Mouse (Mus musculus): Measurements from ENCODE around the gene Gbp9. TPM values are rescaled to one million over a fixed set of nuclear protein-coding genes. Genes with fewer than 3 reads are reported as not detected.
"Not testable (repeated sequence)": the region's sequence is repeated elsewhere in the genome, so short reads cannot be mapped to it uniquely, and the experiment has no call there.

Gbp9 gene
- polyA plus RNA-seq, 1 experiment from 2014 or later, result 0.81 TPM

- Histone ChIP-seq H3K27ac (no peak overlapping the region), H3K27me3 (ENCODE audit: low read depth, poor library complexity, severe bottlenecking) (no peaks in the 10 kb centered on the region), H3K9me3 (replicated peaks) (no peaks in the 10 kb centered on the region), H3K4me1 (no peaks in the 10 kb centered on the region), H3K36me3 (no peaks in the 10 kb centered on the region), H3K4me3 (no peak overlapping the region)
- DNase-seq (ENCODE audit: low spot score), result no peak
- 95% methylated on average over 5 of the region's 5 CpGs for whole genome bisulfite sequencing
Measured at GRCm38 (mm10) chr5:105113656-105114055, 25.7 kb downstream of the Gbp9 start.

DNA sequence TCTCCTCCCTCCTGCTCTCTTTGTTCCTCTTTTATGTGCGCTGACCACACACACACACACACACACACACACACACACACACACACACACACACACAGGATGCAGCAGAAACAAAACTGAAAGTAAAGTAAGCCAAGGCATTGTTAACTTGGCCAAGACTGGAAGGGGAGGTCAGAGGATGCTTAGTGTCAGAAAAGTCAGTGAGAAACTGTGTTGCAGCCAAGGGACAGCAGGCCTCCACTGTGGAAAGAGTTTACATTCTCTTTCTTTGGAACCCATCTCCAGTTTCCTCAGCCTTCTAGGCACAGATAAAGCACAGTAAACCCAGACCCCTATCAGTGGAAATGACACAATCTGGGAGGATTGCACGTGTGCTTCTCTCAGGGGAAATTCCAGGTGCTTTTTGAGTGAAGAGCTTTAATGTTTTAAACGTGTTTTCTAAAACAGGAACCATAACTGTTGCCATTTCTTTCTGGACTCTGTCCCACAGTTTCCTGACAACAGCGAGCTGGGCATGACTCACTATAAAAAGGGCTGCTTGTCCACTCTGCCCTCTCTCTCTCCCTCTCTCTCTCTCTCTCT lies 29.0 kb downstream of the Gbp9 start:
- not testable (repeated sequence) for DNase-seq (ENCODE audit: low spot score); H3K9me3 ChIP-seq (replicated peaks); H3K27ac ChIP-seq; H3K4me3 ChIP-seq; H3K27me3 ChIP-seq (ENCODE audit: low read depth, poor library complexity, severe bottlenecking); H3K4me1 ChIP-seq; H3K36me3 ChIP-seq
- WGBS, result 32% methylated on average over 4 of the region's 4 CpGs

GRCm38 (mm10) chr5:105109775-105110174 lies 29.6 kb downstream of the Gbp9 start:
- not testable (repeated sequence) for DNase-seq (ENCODE audit: low spot score); H3K27ac ChIP-seq
- 67% methylated on average over 1 of the region's 1 CpGs for WGBS

GRCm38 (mm10) chr5:105105689-105106088 lies 33.6 kb downstream of the Gbp9 start:
- not testable (repeated sequence) for H3K9me3 ChIP-seq (replicated peaks); DNase-seq (ENCODE audit: low spot score); H3K27me3 ChIP-seq (ENCODE audit: low read depth, poor library complexity, severe bottlenecking); H3K27ac ChIP-seq; H3K4me1 ChIP-seq; H3K4me3 ChIP-seq; H3K36me3 ChIP-seq
- WGBS, result 87% methylated on average over 2 of the region's 2 CpGs

More at GRCm38 (mm10) chr5:105109775-105110174, 29.6 kb downstream of the Gbp9 start:
- not testable (repeated sequence) for H3K9me3 ChIP-seq (replicated peaks); H3K36me3 ChIP-seq; H3K4me1 ChIP-seq; H3K27me3 ChIP-seq (ENCODE audit: low read depth, poor library complexity, severe bottlenecking); H3K4me3 ChIP-seq

DNA sequence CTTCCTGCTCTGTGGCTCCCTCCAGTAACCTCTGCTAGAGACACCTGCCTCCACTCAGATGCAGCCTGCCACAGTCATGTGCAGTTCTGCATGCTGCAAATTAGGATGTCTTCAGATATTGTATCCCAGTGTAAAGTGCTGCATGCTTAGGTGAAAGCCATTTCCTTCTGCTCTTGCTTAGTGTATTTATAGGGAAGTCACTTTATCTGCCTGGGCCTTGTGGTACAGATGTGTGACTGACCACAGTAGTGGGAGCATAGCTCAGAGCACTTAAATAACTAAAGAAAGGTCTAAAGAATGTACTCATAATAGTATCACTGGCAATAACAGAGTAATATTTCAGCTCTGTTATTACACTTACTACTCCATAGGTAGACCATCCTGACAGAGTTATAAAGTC lies 57.4 kb downstream of the Gbp9 start:
- no peaks in the 10 kb centered on the region for H3K4me1 ChIP-seq
- no peak overlapping the region for H3K4me3 ChIP-seq
- no peaks in the 10 kb centered on the region for H3K36me3 ChIP-seq
- H3K9me3 ChIP-seq (replicated peaks), result no peaks in the 10 kb centered on the region
- no peak for DNase-seq (ENCODE audit: low spot score)
- H3K27ac ChIP-seq, result no peak overlapping the region
- no peaks in the 10 kb centered on the region for H3K27me3 ChIP-seq (ENCODE audit: low read depth, poor library complexity, severe bottlenecking)

GRCm38 (mm10) chr5:105068356-105068755 lies 71.0 kb downstream of the Gbp9 start:
- H3K9me3 ChIP-seq (replicated peaks); H3K4me1 ChIP-seq; H3K27me3 ChIP-seq (ENCODE audit: low read depth, poor library complexity, severe bottlenecking); DNase-seq (ENCODE audit: low spot score); H3K36me3 ChIP-seq; H3K4me3 ChIP-seq; H3K27ac ChIP-seq: not testable (repeated sequence)

GRCm38 (mm10) chr5:105064443-105064842 lies 74.9 kb downstream of the Gbp9 start:
- H3K4me1 ChIP-seq; H3K27ac ChIP-seq; H3K9me3 ChIP-seq (replicated peaks); DNase-seq (ENCODE audit: low spot score); H3K4me3 ChIP-seq; H3K27me3 ChIP-seq (ENCODE audit: low read depth, poor library complexity, severe bottlenecking); H3K36me3 ChIP-seq: not testable (repeated sequence)
- WGBS, result 87% methylated on average over 2 of the region's 2 CpGs

- no peaks in the 10 kb centered on the region for H3K36me3 ChIP-seq
- no peak for DNase-seq (ENCODE audit: low spot score)
- no peaks in the 10 kb centered on the region for H3K27me3 ChIP-seq (ENCODE audit: low read depth, poor library complexity, severe bottlenecking)
- no peaks in the 10 kb centered on the region for H3K4me1 ChIP-seq
- 54% methylated on average over 1 of the region's 1 CpGs for WGBS
- H3K4me3 ChIP-seq, result no peak overlapping the region
- no peak overlapping the region for H3K27ac ChIP-seq
- H3K9me3 ChIP-seq (replicated peaks), result no peaks in the 10 kb centered on the region
Measured at GRCm38 (mm10) chr5:105063321-105063720, 76.0 kb downstream of the Gbp9 start.

GRCm38 (mm10) chr5:105062403-105062802 lies 76.9 kb downstream of the Gbp9 start:
- DNase-seq (ENCODE audit: low spot score); H3K9me3 ChIP-seq (replicated peaks); H3K4me3 ChIP-seq; H3K36me3 ChIP-seq; H3K27me3 ChIP-seq (ENCODE audit: low read depth, poor library complexity, severe bottlenecking); H3K27ac ChIP-seq; H3K4me1 ChIP-seq: not testable (repeated sequence)
- 89% methylated on average over 2 of the region's 2 CpGs for WGBS

DNA sequence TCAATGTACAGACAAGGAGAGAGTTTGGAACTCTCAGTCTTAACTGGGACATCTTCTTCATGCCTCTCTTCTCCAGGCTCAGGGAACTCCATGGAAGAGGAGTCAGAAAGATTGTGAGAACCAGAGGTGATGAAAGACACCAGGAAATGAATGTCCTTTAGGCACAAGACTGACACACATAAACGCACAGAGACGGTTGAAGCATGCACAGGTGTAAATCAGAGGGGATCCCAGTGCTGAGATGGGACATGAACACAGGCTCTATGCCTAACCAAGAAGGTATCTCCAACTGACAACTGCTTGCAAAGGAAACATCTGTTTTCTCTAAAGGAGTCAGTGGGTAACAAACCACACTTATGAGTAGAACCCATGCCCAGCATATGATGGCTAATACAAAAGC lies 79.1 kb downstream of the Gbp9 start:
- DNase-seq (ENCODE audit: low spot score), result no peak
- Histone ChIP-seq H3K36me3 (no peaks in the 10 kb centered on the region), H3K4me3 (no peak overlapping the region), H3K9me3 (replicated peaks) (no peaks in the 10 kb centered on the region), H3K4me1 (no peaks in the 10 kb centered on the region), H3K27ac (no peak overlapping the region), H3K27me3 (ENCODE audit: low read depth, poor library complexity, severe bottlenecking) (no peaks in the 10 kb centered on the region)
- WGBS, result 91% methylated on average over 2 of the region's 2 CpGs

- H3K4me1 ChIP-seq, result no peaks in the 10 kb centered on the region
- no peaks in the 10 kb centered on the region for H3K9me3 ChIP-seq (replicated peaks)
- no peaks in the 10 kb centered on the region for H3K27me3 ChIP-seq (ENCODE audit: low read depth, poor library complexity, severe bottlenecking)
- H3K36me3 ChIP-seq, result no peaks in the 10 kb centered on the region
- no peak for DNase-seq (ENCODE audit: low spot score)
- no peak overlapping the region for H3K27ac ChIP-seq
- 96% methylated on average over 2 of the region's 2 CpGs for WGBS
- no peak overlapping the region for H3K4me3 ChIP-seq
Measured at GRCm38 (mm10) chr5:105055279-105055678, 84.1 kb downstream of the Gbp9 start.

DNA sequence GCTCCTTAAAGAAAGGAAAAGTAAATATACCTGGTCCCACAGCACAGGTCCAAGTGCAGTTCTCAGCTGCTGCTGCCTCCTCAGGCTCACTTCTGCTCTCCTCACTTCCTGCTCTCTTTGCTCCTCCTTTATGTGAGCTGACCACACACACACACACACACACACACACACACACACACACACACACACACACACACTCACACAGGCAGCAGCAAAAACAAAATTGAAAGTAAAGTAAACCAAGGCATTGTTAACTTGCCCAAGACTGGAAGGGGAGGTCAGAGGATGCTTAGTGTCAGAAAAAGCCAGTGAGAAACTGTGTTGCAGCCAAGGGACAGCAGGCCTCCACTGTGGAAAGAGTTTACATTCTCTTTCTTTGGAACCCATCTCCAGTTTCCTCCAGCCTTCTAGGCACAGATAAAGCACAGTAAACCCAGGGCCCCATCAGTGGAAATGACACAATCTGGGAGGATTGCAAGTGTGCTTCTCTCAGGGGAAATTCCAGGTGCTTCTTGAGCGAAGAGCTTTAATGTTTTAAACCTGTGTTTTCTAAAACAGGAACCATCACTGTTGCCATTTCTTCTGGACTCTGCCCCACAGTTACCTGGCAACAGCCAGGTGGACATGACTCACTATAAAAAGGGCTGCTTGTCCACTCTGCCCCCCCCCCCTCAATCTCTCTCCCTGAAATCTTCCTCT lies 85.7 kb downstream of the Gbp9 start:
- 83% methylated on average over 1 of the region's 1 CpGs for WGBS
- H3K27ac ChIP-seq; DNase-seq (ENCODE audit: low spot score); H3K36me3 ChIP-seq; H3K4me1 ChIP-seq; H3K9me3 ChIP-seq (replicated peaks); H3K4me3 ChIP-seq; H3K27me3 ChIP-seq (ENCODE audit: low read depth, poor library complexity, severe bottlenecking): not testable (repeated sequence)

- Histone ChIP-seq H3K36me3 (no peaks in the 10 kb centered on the region), H3K4me1 (no peaks in the 10 kb centered on the region), H3K27ac (no peak overlapping the region), H3K9me3 (replicated peaks) (no peaks in the 10 kb centered on the region), H3K4me3 (no peak overlapping the region), H3K27me3 (ENCODE audit: low read depth, poor library complexity, severe bottlenecking) (no peaks in the 10 kb centered on the region)
- DNase-seq (ENCODE audit: low spot score), result no peak
- 92% methylated on average over 2 of the region's 2 CpGs for WGBS
Measured at GRCm38 (mm10) chr5:105032362-105032761, 107.0 kb downstream of the Gbp9 start.
